Mouse (Mus musculus) C3H10T1/2 (cell line): Measurements from ENCODE around the gene Adamtsl1. TPM values are rescaled to one million over a fixed set of nuclear protein-coding genes. Genes with fewer than 3 reads are reported as not detected.

Experiments used
- polyA plus RNA-seq, 2 experiments: library from polyadenylated mRNA; unstranded; fragments of >200 nt; fragmentation: generic; extraction: Trizol; gene quantifications; one replicate each; pipeline ENCODE4 v1.2.1; 2012; ENCODE audit warnings: missing spikeins in 2 of 2

Gene Adamtsl1
- polyA plus RNA-seq = 1 to 10 TPM in 1 of 2 experiments, under 1 TPM in 1; 0.14 to 2.4 TPM

GRCm38 (mm10) chr4:85513792-85514191, at the start of gene Adamtsl1:
Gene Adamtsl1, plus strand, starts transcription at chr4:85514172.

